Mouse (Mus musculus): ENCODE results near the gene Katnal1. TPM values are rescaled to one million over a fixed set of nuclear protein-coding genes. Genes with fewer than 3 reads are reported as not detected.

Katnal1 gene
- polyA plus RNA-seq, 1 experiment, result 8.2 TPM

DNA sequence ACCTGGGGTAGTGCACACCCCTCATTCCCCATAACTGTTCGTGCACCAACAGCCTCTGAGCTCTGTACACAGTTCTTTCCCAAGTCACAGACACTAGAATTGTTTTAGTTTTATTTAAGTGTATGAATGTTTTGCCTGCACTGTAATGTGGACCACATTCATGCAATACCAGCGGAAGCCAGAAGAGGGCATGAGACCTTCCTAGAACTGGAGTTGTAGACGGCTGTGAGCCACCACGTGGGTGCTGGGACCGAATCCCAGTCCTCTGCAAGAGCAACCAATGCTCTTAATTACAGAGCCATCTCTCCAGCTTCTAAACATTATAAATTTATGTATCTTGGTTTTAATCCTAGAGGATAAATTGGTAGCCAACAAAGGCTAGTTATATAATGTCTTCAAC lies 17.7 kb upstream of the Katnal1 start:
- Histone ChIP-seq H3K79me3 (ENCODE audit: low read depth) (no peaks in the 10 kb centered on the region), H3ac (ENCODE audit: control insufficient read depth, insufficient read length, low read depth) (no peak overlapping the region), H3K27me3 (ENCODE audit: control insufficient read depth, insufficient read depth, insufficient read length) (no peaks in the 10 kb centered on the region), H3K4me3 (ENCODE audit: insufficient read depth, poor library complexity, severe bottlenecking) (no peak overlapping the region), H3K36me3 (ENCODE audit: control insufficient read depth, insufficient read depth) (no peaks in the 10 kb centered on the region), H3K79me2 (ENCODE audit: control insufficient read depth, insufficient read depth) (no peaks in the 10 kb centered on the region)
- TF ChIP-seq MYOD1 (IDR thresholded peaks at IDR 0.05; ENCODE audit: control insufficient read depth, insufficient read length, low read depth) (no peak), FOSL1 (IDR thresholded peaks at IDR 0.05; ENCODE audit: insufficient read depth, low read length, poor library complexity, severe bottlenecking) (no peak), CTCF (IDR thresholded peaks at IDR 0.05; ENCODE audit: control insufficient read depth, insufficient read depth, insufficient read length) (no peak), CEBPB (IDR thresholded peaks at IDR 0.05; ENCODE audit: low read depth) (no peak), USF1 (IDR thresholded peaks at IDR 0.05; ENCODE audit: low read depth) (no peak), MYOG (IDR thresholded peaks at IDR 0.05; ENCODE audit: control insufficient read depth, extremely low read depth, insufficient read length) (no peak), MAX (IDR thresholded peaks at IDR 0.05) (no peak)

DNA sequence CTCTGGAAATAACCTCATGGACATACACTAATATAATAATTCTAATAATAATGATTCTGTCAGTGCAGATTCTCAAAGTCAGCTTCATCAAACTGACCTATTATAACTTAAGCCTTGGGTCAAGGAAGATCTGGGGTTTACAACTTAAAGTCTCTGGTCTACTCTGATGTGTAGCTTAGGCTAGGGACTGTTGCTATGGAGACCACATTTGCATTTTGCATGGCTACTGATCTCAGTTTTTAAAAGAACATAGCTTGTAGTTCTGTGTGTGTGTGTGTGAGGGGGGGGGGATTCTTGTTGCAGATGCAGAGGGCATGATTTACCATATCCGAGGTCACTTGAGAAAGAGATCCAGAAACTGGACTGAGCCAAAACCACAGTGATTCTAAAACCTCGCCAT lies 16.6 kb upstream of the Katnal1 start:
- TF ChIP-seq MAX (IDR thresholded peaks at IDR 0.05) (no peak), FOSL1 (IDR thresholded peaks at IDR 0.05; ENCODE audit: insufficient read depth, low read length, poor library complexity, severe bottlenecking) (no peak), MYOG (IDR thresholded peaks at IDR 0.05; ENCODE audit: control insufficient read depth, extremely low read depth, insufficient read length) (no peak), MYOD1 (IDR thresholded peaks at IDR 0.05; ENCODE audit: control insufficient read depth, insufficient read length, low read depth) (no peak), CEBPB (IDR thresholded peaks at IDR 0.05; ENCODE audit: low read depth) (no peak), USF1 (IDR thresholded peaks at IDR 0.05; ENCODE audit: low read depth) (no peak)
- H3K27me3 ChIP-seq (ENCODE audit: control insufficient read depth, insufficient read depth, insufficient read length), result no peaks in the 10 kb centered on the region

DNA sequence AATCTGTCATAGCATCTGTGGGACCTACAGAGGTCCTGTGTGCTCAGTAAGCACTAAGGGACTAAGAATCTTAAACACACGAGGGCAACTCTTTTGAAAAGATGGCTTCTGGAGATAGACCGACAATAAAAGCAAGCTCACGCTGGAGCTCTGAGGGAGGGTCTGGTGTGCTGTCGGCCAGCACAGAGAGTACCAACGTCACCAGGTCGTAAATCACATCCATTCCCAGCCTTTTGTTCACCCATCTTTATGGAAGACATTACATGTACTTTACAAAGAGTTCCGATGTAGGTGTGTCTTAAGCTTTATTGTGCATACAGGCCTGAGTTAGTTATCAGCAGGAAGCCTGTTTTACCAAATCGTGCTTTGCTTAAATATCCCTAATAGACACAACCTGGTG lies 14.9 kb upstream of the Katnal1 start:
- Histone ChIP-seq H3K79me3 (ENCODE audit: low read depth) (no peaks in the 10 kb centered on the region), H3K27me3 (ENCODE audit: control insufficient read depth, insufficient read depth, insufficient read length) (no peaks in the 10 kb centered on the region), H3K79me2 (ENCODE audit: control insufficient read depth, insufficient read depth) (no peaks in the 10 kb centered on the region), H3K36me3 (ENCODE audit: control insufficient read depth, insufficient read depth) (no peaks in the 10 kb centered on the region), H3K4me3 (ENCODE audit: insufficient read depth, poor library complexity, severe bottlenecking) (no peak overlapping the region), H3ac (ENCODE audit: control insufficient read depth, insufficient read length, low read depth) (no peak overlapping the region)
- TF ChIP-seq USF1 (IDR thresholded peaks at IDR 0.05; ENCODE audit: low read depth) (no peak), FOSL1 (IDR thresholded peaks at IDR 0.05; ENCODE audit: insufficient read depth, low read length, poor library complexity, severe bottlenecking) (no peak), CEBPB (IDR thresholded peaks at IDR 0.05; ENCODE audit: low read depth) (no peak), MAX (IDR thresholded peaks at IDR 0.05) (no peak), MYOD1 (IDR thresholded peaks at IDR 0.05; ENCODE audit: control insufficient read depth, insufficient read length, low read depth) (no peak), CTCF (IDR thresholded peaks at IDR 0.05; ENCODE audit: control insufficient read depth, insufficient read depth, insufficient read length) (no peak), MYOG (IDR thresholded peaks at IDR 0.05; ENCODE audit: control insufficient read depth, extremely low read depth, insufficient read length) (no peak)

More for the DNA sequence above, 16.6 kb upstream of the Katnal1 start:
- Histone ChIP-seq H3K79me3 (ENCODE audit: low read depth) (no peaks in the 10 kb centered on the region), H3K79me2 (ENCODE audit: control insufficient read depth, insufficient read depth) (no peaks in the 10 kb centered on the region), H3ac (ENCODE audit: control insufficient read depth, insufficient read length, low read depth) (no peak overlapping the region), H3K4me3 (ENCODE audit: insufficient read depth, poor library complexity, severe bottlenecking) (no peak overlapping the region), H3K36me3 (ENCODE audit: control insufficient read depth, insufficient read depth) (no peaks in the 10 kb centered on the region)

DNA sequence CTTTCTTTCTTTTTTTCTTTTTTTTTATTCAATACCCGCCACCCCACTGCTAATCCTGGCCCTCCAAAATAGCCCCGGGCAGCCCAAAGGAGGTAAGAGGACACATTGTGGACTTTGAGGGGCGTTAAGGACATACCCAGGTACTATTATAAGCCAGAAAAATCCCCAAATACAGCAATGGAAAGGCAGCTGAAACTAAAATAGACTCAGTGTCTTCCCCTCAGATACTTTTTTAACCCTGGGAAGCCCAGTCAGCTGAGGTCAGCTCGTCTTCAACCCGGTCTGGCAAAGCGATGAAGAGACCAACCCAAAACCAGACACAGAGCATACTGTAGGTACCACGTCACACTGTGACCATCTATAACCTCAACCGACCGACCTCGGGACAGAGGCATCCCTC lies 14.3 kb upstream of the Katnal1 start:
- Histone ChIP-seq H3K4me3 (ENCODE audit: insufficient read depth, poor library complexity, severe bottlenecking) (no peak overlapping the region), H3K27me3 (ENCODE audit: control insufficient read depth, insufficient read depth, insufficient read length) (no peaks in the 10 kb centered on the region), H3K36me3 (ENCODE audit: control insufficient read depth, insufficient read depth) (no peaks in the 10 kb centered on the region), H3K79me3 (ENCODE audit: low read depth) (no peaks in the 10 kb centered on the region), H3K79me2 (ENCODE audit: control insufficient read depth, insufficient read depth) (no peaks in the 10 kb centered on the region), H3ac (ENCODE audit: control insufficient read depth, insufficient read length, low read depth) (no peak overlapping the region)
- no peak for TF ChIP-seq MAX (IDR thresholded peaks at IDR 0.05)
- no peak for TF ChIP-seq MYOD1 (IDR thresholded peaks at IDR 0.05; ENCODE audit: control insufficient read depth, insufficient read length, low read depth)
- TF ChIP-seq CEBPB (IDR thresholded peaks at IDR 0.05; ENCODE audit: low read depth), result no peak
- TF ChIP-seq CTCF (IDR thresholded peaks at IDR 0.05; ENCODE audit: control insufficient read depth, insufficient read depth, insufficient read length), result no peak
- TF ChIP-seq USF1 (IDR thresholded peaks at IDR 0.05; ENCODE audit: low read depth), result no peak

DNA sequence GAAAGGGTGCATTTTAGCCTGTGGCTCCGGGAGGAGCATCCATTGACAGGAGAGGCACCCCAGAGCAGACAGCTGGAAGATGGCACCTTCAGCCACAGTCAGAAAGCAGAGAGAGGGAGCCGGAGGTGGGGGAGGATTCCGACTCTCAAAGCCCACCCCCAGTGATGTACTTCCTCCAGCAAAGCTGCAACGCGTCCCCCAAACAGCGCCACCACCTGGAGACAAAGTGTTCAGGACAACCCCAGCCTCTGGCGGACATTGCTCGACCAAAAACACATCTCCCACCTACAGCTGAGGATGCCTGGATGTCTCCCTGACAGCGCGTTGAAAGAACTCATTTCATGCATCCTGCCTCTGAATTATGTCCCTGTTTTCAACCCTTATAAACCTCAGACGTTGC lies 13.8 kb upstream of the Katnal1 start:
- no peaks in the 10 kb centered on the region for H3K27me3 ChIP-seq (ENCODE audit: control insufficient read depth, insufficient read depth, insufficient read length)
- TF ChIP-seq MAX (IDR thresholded peaks at IDR 0.05) (no peak), MYOG (IDR thresholded peaks at IDR 0.05; ENCODE audit: control insufficient read depth, extremely low read depth, insufficient read length) (no peak)
- H3K36me3 ChIP-seq (ENCODE audit: control insufficient read depth, insufficient read depth), result no peaks in the 10 kb centered on the region
- H3ac ChIP-seq (ENCODE audit: control insufficient read depth, insufficient read length, low read depth), result no peak overlapping the region
- no peak overlapping the region for H3K4me3 ChIP-seq (ENCODE audit: insufficient read depth, poor library complexity, severe bottlenecking)
- H3K79me2 ChIP-seq (ENCODE audit: control insufficient read depth, insufficient read depth), result no peaks in the 10 kb centered on the region
- no peaks in the 10 kb centered on the region for H3K79me3 ChIP-seq (ENCODE audit: low read depth)

DNA sequence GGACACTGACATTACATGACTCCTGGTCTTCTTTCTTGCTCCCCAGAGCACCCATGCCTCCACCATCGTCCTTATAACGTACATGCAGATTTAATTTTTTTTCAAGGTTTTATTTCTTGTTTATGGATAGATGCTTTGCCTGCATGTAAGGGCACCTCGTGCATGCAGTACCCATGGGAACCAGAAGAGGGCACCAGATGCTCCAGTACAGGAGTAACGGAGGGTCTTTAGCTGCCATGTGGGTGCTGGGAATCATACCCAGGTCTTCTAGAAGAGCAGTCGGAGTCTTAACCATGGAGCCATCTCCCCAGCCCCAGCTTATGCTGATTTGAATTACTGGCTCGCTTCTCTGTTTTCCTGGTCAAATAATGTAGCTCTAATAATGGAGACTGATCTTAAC lies 13.2 kb upstream of the Katnal1 start:
- H3K79me3 ChIP-seq (ENCODE audit: low read depth), result no peaks in the 10 kb centered on the region
- TF ChIP-seq FOSL1 (IDR thresholded peaks at IDR 0.05; ENCODE audit: insufficient read depth, low read length, poor library complexity, severe bottlenecking), result no peak
- no peak for TF ChIP-seq MYOG (IDR thresholded peaks at IDR 0.05; ENCODE audit: control insufficient read depth, extremely low read depth, insufficient read length)
- no peak for TF ChIP-seq CTCF (IDR thresholded peaks at IDR 0.05; ENCODE audit: control insufficient read depth, insufficient read depth, insufficient read length)
- no peak for TF ChIP-seq MYOD1 (IDR thresholded peaks at IDR 0.05; ENCODE audit: control insufficient read depth, insufficient read length, low read depth)
- TF ChIP-seq CEBPB (IDR thresholded peaks at IDR 0.05; ENCODE audit: low read depth), result no peak
- TF ChIP-seq MAX (IDR thresholded peaks at IDR 0.05), result no peak
- TF ChIP-seq USF1 (IDR thresholded peaks at IDR 0.05; ENCODE audit: low read depth), result no peak
- H3K4me3 ChIP-seq (ENCODE audit: insufficient read depth, poor library complexity, severe bottlenecking), result no peak overlapping the region

More for the DNA sequence above, 13.2 kb upstream of the Katnal1 start:
- no peaks in the 10 kb centered on the region for H3K79me2 ChIP-seq (ENCODE audit: control insufficient read depth, insufficient read depth)
- H3K27me3 ChIP-seq (ENCODE audit: control insufficient read depth, insufficient read depth, insufficient read length), result no peaks in the 10 kb centered on the region
- no peak overlapping the region for H3ac ChIP-seq (ENCODE audit: control insufficient read depth, insufficient read length, low read depth)
- no peaks in the 10 kb centered on the region for H3K36me3 ChIP-seq (ENCODE audit: control insufficient read depth, insufficient read depth)
